Mouse (Mus musculus) splenic B cell, adult 2 months (primary cell): ENCODE results near the gene Trip10.

Source experiments
- DNase-seq: peaks from one replicate; pipeline ENCODE4 v3.0.0-alpha.2; 2011; ENCODE audit warnings: low read depth, low spot score
- H3K27me3 ChIP-seq: 2 replicates; pipeline ENCODE4 v1.6.1; 2012; ENCODE audit warnings: mild to moderate bottlenecking, low read length, moderate library complexity, mixed read lengths; ENCODE audit not compliant: control insufficient read depth, poor library complexity, insufficient read depth, severe bottlenecking
- H3K36me3 ChIP-seq: 2 replicates; pipeline ENCODE4 v1.6.1; 2012; ENCODE audit warnings: mild to moderate bottlenecking, low read length, moderate library complexity, mixed read lengths; ENCODE audit not compliant: control insufficient read depth, poor library complexity, insufficient read depth, severe bottlenecking

Gene Trip10

GRCm38 (mm10) chr17:57248771-57249170 lies 484 bp upstream of the Trip10 start:
- DNase-seq = peak; percentile 38

GRCm38 (mm10) chr17:57250461-57251160 lies 1.4 kb downstream of the Trip10 start:
- peak; percentile 21 for DNase-seq
- peaks cover 3% of the 10 kb centered on the region; the same call in 1 of the 2 replicates for H3K36me3 ChIP-seq
- H3K27me3 ChIP-seq = no peaks in the 10 kb centered on the region

More at GRCm38 (mm10) chr17:57248771-57249170, 484 bp upstream of the Trip10 start:
- Histone ChIP-seq H3K36me3 (0 out of 2 replicates have a peak, but pooled peaks cover 6% of the 10 kb centered on the region), H3K27me3 (no peaks in the 10 kb centered on the region)

GRCm38 (mm10) chr17:57251431-57251830 lies 2.2 kb downstream of the Trip10 start:
- Histone ChIP-seq H3K27me3 (no peaks in the 10 kb centered on the region), H3K36me3 (peaks cover 3% of the 10 kb centered on the region; the same call in 1 of the 2 replicates)
- DNase-seq = no peak

- Histone ChIP-seq H3K27me3 (no peaks in the 10 kb centered on the region), H3K36me3 (peaks cover 3% of the 10 kb centered on the region; the same call in 1 of the 2 replicates)
- no peak for DNase-seq
Observed at GRCm38 (mm10) chr17:57253306-57253705, 4.1 kb downstream of the Trip10 start.

- Histone ChIP-seq H3K36me3 (peaks cover 3% of the 10 kb centered on the region; the same call in 1 of the 2 replicates), H3K27me3 (no peaks in the 10 kb centered on the region)
- DNase-seq = no peak
Observed at GRCm38 (mm10) chr17:57255354-57255753, 6.1 kb downstream of the Trip10 start.

- no peak for DNase-seq
- no peaks in the 10 kb centered on the region for H3K27me3 ChIP-seq
- H3K36me3 ChIP-seq = peaks cover 3% of the 10 kb centered on the region; the same call in 1 of the 2 replicates
Observed at GRCm38 (mm10) chr17:57256921-57257485, 7.7 kb downstream of the Trip10 start.

- DNase-seq = no peak
- Histone ChIP-seq H3K36me3 (peaks cover 3% of the 10 kb centered on the region; the same call in 1 of the 2 replicates), H3K27me3 (no peaks in the 10 kb centered on the region)
Observed at GRCm38 (mm10) chr17:57258191-57258590, 8.9 kb downstream of the Trip10 start.

- no peaks in the 10 kb centered on the region for H3K27me3 ChIP-seq
- peaks cover 3% of the 10 kb centered on the region; the same call in 1 of the 2 replicates for H3K36me3 ChIP-seq
- DNase-seq = no peak
Observed at GRCm38 (mm10) chr17:57259742-57260141, 10.5 kb downstream of the Trip10 start.

- Histone ChIP-seq H3K36me3 (no peaks in the 10 kb centered on the region), H3K27me3 (no peaks in the 10 kb centered on the region)
- no peak for DNase-seq
Observed at GRCm38 (mm10) chr17:57260351-57260750, 11.1 kb downstream of the Trip10 start.

- H3K36me3 ChIP-seq = no peaks in the 10 kb centered on the region
- no peaks in the 10 kb centered on the region for H3K27me3 ChIP-seq
- no peak for DNase-seq
Observed at GRCm38 (mm10) chr17:57261286-57261685, 12.0 kb downstream of the Trip10 start.

GRCm38 (mm10) chr17:57261796-57262195 lies 12.5 kb downstream of the Trip10 start:
- no peak for DNase-seq
- H3K36me3 ChIP-seq = no peaks in the 10 kb centered on the region
- H3K27me3 ChIP-seq = no peaks in the 10 kb centered on the region

GRCm38 (mm10) chr17:57262901-57263550 lies 13.8 kb downstream of the Trip10 start:
- Histone ChIP-seq H3K27me3 (no peaks in the 10 kb centered on the region), H3K36me3 (no peaks in the 10 kb centered on the region)
- no peak for DNase-seq

- no peaks in the 10 kb centered on the region for H3K27me3 ChIP-seq
- DNase-seq = no peak
- no peaks in the 10 kb centered on the region for H3K36me3 ChIP-seq
Observed at GRCm38 (mm10) chr17:57264164-57264563, 14.9 kb downstream of the Trip10 start.

GRCm38 (mm10) chr17:57264972-57265945 lies 16.0 kb downstream of the Trip10 start:
- no peaks in the 10 kb centered on the region for H3K36me3 ChIP-seq
- no peaks in the 10 kb centered on the region for H3K27me3 ChIP-seq
- DNase-seq = no peak
